Mouse (Mus musculus): Measurements from ENCODE around the gene Slc24a4. TPM values are rescaled to one million over a fixed set of nuclear protein-coding genes. Genes with fewer than 3 reads are reported as not detected.
A peak's percentile ranks its signal among the peaks of the same experiment; 100 is the strongest.

Slc24a4 gene
- total RNA-seq (2021) = 1 to 10 TPM in 1 of 2 experiments, under 1 TPM in 1; 0.50 to 1.3 TPM
- polyA plus RNA-seq (2012; rRNA removed) = 0.98 and 1.3 TPM in 2 replicates
- long read RNA-seq = 0 reads

GRCm38 (mm10) chr12:102128081-102128790 lies at the start of gene Slc24a4:
Gene Slc24a4, plus strand, starts transcription at chr12:102128733.
- H3K27ac ChIP-seq = no peak within 1 kb of the TSS
- TF ChIP-seq CTCF (IDR thresholded peaks at IDR 0.05) = no peak
- intact Hi-C loops (cut with DNase I) = loop anchor here (5.0 kb wide), 3 partner anchors 126 to 259 kb away; no protein-coding TSS in a partner anchor

GRCm38 (mm10) chr12:102082648-102083425 lies 45.7 kb upstream of the Slc24a4 start:
- no peak for TF ChIP-seq POLR2A (IDR thresholded peaks at IDR 0.05; ENCODE audit: insufficient read depth, low read depth, low read length)
- no peak for TF ChIP-seq CTCF (IDR thresholded peaks at IDR 0.05)
- no peak for TF ChIP-seq EP300 (IDR thresholded peaks at IDR 0.05; ENCODE audit: insufficient read depth, low read depth, low read length)
- Histone ChIP-seq H3K4me3 (no peak overlapping the region), H3K27ac (no peak overlapping the region)

More at GRCm38 (mm10) chr12:102128081-102128790, at the start of gene Slc24a4:
- peak in 1 of 2 experiments; percentile 8 for DNase-seq
- Histone ChIP-seq H3K79me2 (replicated peaks; ENCODE audit: control insufficient read depth, insufficient read depth, low read length) (no peaks in the 10 kb centered on the region), H3K27me3 (ENCODE audit: control insufficient read depth, insufficient read depth, low read length) (peaks cover 7% of the 10 kb centered on the region), H3K9ac (ENCODE audit: low read depth, low read length) (peak within 1 kb of the TSS; percentile 29; the same call in 1 of the 2 replicates), H3K4me1 (ENCODE audit: control insufficient read depth, insufficient read depth, low read length) (no peaks in the 10 kb centered on the region; the same call in 1 of the 2 replicates), H3K36me3 (ENCODE audit: control insufficient read depth, insufficient read depth, low read length) (no peaks in the 10 kb centered on the region), H3K4me3 (peak within 1 kb of the TSS; percentile 42)
- WGBS = 3% methylated on average over 32 of the region's 34 CpGs

DNA sequence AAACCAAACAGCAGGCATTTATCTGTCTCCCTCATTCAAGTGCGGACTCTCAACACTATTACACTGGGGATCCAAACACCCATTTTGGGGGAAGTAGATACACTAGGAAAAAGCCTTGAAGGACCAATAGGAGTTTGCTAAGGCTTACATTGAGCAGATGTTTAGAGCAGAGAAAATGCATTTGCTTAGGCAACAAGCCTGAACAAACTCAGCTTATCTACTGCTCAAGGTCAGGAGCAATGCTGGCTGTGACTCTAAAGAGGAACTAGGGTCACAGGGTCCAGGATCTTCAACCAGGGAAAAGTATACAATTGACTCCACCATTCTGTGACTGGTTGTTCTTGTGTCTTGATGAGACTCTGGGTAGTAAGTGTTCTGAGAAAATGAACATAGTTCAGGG lies 38.0 kb upstream of the Slc24a4 start:
- Histone ChIP-seq H3K79me2 (replicated peaks; ENCODE audit: control insufficient read depth, insufficient read depth, low read length) (no peaks in the 10 kb centered on the region), H3K4me3 (no peak overlapping the region), H3K9ac (ENCODE audit: low read depth, low read length) (no peak overlapping the region), H3K27me3 (ENCODE audit: control insufficient read depth, insufficient read depth, low read length) (no peaks in the 10 kb centered on the region), H3K4me1 (ENCODE audit: control insufficient read depth, insufficient read depth, low read length) (peaks cover 3% of the 10 kb centered on the region; the same call in 1 of the 2 replicates), H3K27ac (no peak overlapping the region), H3K36me3 (ENCODE audit: control insufficient read depth, insufficient read depth, low read length) (no peaks in the 10 kb centered on the region)
- no peak for DNase-seq
- no peak for TF ChIP-seq CTCF (IDR thresholded peaks at IDR 0.05)
- 59% methylated on average over 1 of the region's 1 CpGs for WGBS
- intact Hi-C loops (cut with DNase I) = no loop called here

More at GRCm38 (mm10) chr12:102082648-102083425, 45.7 kb upstream of the Slc24a4 start:
- no peak overlapping the region for H3K9ac ChIP-seq (ENCODE audit: low read depth, low read length)
- no peaks in the 10 kb centered on the region for H3K4me1 ChIP-seq (ENCODE audit: control insufficient read depth, insufficient read depth, low read length)
- intact Hi-C loops (cut with DNase I) = no loop called here
- no peak for DNase-seq
- no peaks in the 10 kb centered on the region for H3K79me2 ChIP-seq (replicated peaks; ENCODE audit: control insufficient read depth, insufficient read depth, low read length)
- H3K27me3 ChIP-seq (ENCODE audit: control insufficient read depth, insufficient read depth, low read length) = no peaks in the 10 kb centered on the region
- 84% methylated on average over 13 of the region's 13 CpGs for WGBS
- no peaks in the 10 kb centered on the region for H3K36me3 ChIP-seq (ENCODE audit: control insufficient read depth, insufficient read depth, low read length)

GRCm38 (mm10) chr12:102092342-102093094 lies 36.0 kb upstream of the Slc24a4 start:
- peaks cover 3% of the 10 kb centered on the region; the same call in 1 of the 2 replicates for H3K4me1 ChIP-seq (ENCODE audit: control insufficient read depth, insufficient read depth, low read length)
- H3K79me2 ChIP-seq (replicated peaks; ENCODE audit: control insufficient read depth, insufficient read depth, low read length) = no peaks in the 10 kb centered on the region
- H3K27me3 ChIP-seq (ENCODE audit: control insufficient read depth, insufficient read depth, low read length) = no peaks in the 10 kb centered on the region
- H3K4me3 ChIP-seq = no peak overlapping the region
- no peak overlapping the region for H3K9ac ChIP-seq (ENCODE audit: low read depth, low read length)
- intact Hi-C loops (cut with DNase I) = no loop called here
- no peak for TF ChIP-seq CTCF (IDR thresholded peaks at IDR 0.05)
- no peak for TF ChIP-seq POLR2A (IDR thresholded peaks at IDR 0.05; ENCODE audit: insufficient read depth, low read depth, low read length)
- TF ChIP-seq EP300 (IDR thresholded peaks at IDR 0.05; ENCODE audit: insufficient read depth, low read depth, low read length) = no peak
- DNase-seq = no peak
- no peak overlapping the region for H3K27ac ChIP-seq
- no peaks in the 10 kb centered on the region for H3K36me3 ChIP-seq (ENCODE audit: control insufficient read depth, insufficient read depth, low read length)
- 46% methylated on average over 15 of the region's 15 CpGs for WGBS

DNA sequence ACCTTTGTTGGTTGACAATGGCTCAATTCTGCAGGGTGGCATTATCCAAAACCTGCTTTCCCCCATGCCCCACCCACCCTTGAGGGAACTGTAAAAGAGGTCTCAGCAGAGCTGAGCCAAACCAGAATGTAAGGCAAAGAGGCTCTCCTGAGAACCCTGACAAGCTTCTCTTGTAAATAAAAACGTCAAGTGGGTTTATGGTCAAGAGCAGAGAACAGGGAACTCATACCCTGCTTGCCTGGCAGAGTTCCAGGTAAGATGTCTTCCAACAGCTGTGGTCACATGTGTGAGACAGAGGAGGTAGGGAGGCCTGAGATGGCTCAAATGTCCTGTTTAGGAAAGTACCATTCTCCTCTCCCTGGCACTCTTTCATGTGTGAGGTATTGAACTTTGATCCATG lies 22.5 kb upstream of the Slc24a4 start:
- no peak overlapping the region for H3K9ac ChIP-seq (ENCODE audit: low read depth, low read length)
- 48% methylated on average over 1 of the region's 1 CpGs for WGBS
- H3K36me3 ChIP-seq (ENCODE audit: control insufficient read depth, insufficient read depth, low read length) = no peaks in the 10 kb centered on the region
- H3K27me3 ChIP-seq (ENCODE audit: control insufficient read depth, insufficient read depth, low read length) = no peaks in the 10 kb centered on the region
- H3K79me2 ChIP-seq (replicated peaks; ENCODE audit: control insufficient read depth, insufficient read depth, low read length) = no peaks in the 10 kb centered on the region
- H3K4me1 ChIP-seq (ENCODE audit: control insufficient read depth, insufficient read depth, low read length) = no peaks in the 10 kb centered on the region
- no peak overlapping the region for H3K27ac ChIP-seq
- no peak overlapping the region for H3K4me3 ChIP-seq
- DNase-seq = no peak
- intact Hi-C loops (cut with DNase I) = no loop called here
- TF ChIP-seq CTCF (IDR thresholded peaks at IDR 0.05) (no peak), EP300 (IDR thresholded peaks at IDR 0.05; ENCODE audit: insufficient read depth, low read depth, low read length) (no peak), POLR2A (IDR thresholded peaks at IDR 0.05; ENCODE audit: insufficient read depth, low read depth, low read length) (no peak)
